Comparison of ENCODE assay signal across 8 mouse cellular contexts in the genomic region with DNA sequence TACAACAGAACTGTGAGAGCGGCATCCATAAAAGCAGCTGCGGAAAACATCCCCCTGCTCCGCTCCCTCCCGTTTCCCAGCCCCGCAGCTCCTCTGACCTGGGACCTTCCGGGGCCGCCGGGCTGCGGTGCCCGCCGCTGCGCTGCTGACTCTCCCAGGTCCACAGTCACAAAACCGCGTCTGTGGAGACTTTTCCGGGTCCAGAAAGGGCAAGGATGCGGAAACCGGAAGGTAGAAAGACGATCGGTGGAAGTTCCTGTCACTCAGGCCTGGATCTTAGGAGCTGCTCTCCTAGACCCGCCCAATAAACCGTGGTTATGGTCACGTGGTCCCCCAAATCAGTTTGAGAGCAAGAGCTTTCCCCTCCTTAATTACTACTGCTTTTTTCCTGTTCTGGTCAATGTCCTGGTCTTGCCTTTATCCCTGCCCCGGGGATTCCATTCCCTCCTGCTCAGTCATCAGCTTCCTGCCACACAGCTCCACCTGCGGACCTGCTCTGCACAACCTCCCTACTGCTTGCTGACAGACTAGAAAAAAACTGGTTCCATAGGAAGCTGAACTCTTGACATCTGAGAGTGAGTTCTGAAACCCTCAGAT. TPM values are rescaled to one million over a fixed set of nuclear protein-coding genes. Genes with fewer than 3 reads are reported as not detected.
DNase-seq lines count a peak whose midpoint lies in the region; ATAC-seq and TF ChIP-seq lines count a peak whose summit lies in the region.
"Not testable (repeated sequence)": the region's sequence is repeated elsewhere in the genome, so short reads cannot be mapped to it uniquely, and the experiment has no call there.

A gene (minus strand): TSS at position 471 of the 597 bp plus-strand sequence.

- H3K4me3 ChIP-seq in heart, embryonic 13.5 days: peak within 1 kb of the TSS; percentile 82
- peak within 1 kb of the TSS; percentile 60 for H3K4me3 ChIP-seq in liver, embryonic 11.5 days (ENCODE audit: low read depth, low read length)
- peak within 1 kb of the TSS; percentile 20 for H3K4me3 ChIP-seq in myocyte
- peak within 1 kb of the TSS; percentile 62 for H3K4me3 ChIP-seq in stomach, embryonic 14.5 days (ENCODE audit: low read depth, low read length)

- not testable (repeated sequence) for H3K79me2 ChIP-seq in myocyte (ENCODE audit: control insufficient read depth, insufficient read depth)

- H3K9ac ChIP-seq in heart, embryonic 13.5 days: peak within 1 kb of the TSS; percentile 87
- peak within 1 kb of the TSS; percentile 66 for H3K9ac ChIP-seq in liver, embryonic 11.5 days (ENCODE audit: low read depth, low read length)
- peak within 1 kb of the TSS; percentile 36; the same call in 1 of the 2 replicates for H3K9ac ChIP-seq in stomach, embryonic 14.5 days (replicated peaks; ENCODE audit: low read depth, low read length)

- not testable (repeated sequence) for ATAC-seq in heart, embryonic 13.5 days (ENCODE audit: extremely low read depth, insufficient number of reproducible peaks, low FRiP score, low TSS enrichment)
- ATAC-seq in liver, embryonic 11.5 days (replicated peaks; ENCODE audit: low FRiP score): peak; percentile 95
- ATAC-seq in stomach, embryonic 14.5 days (ENCODE audit: insufficient number of reproducible peaks, insufficient read depth, low FRiP score, low read depth): peak; percentile 97

- H3ac ChIP-seq in myocyte (ENCODE audit: control insufficient read depth, insufficient read length): not testable (repeated sequence)

- H3K27ac ChIP-seq in heart, embryonic 13.5 days (replicated peaks): 0 out of 2 replicates have a peak within 1 kb of the TSS, but pooled peaks have one; percentile 39
- H3K27ac ChIP-seq in liver, embryonic 11.5 days (ENCODE audit: low read depth, low read length); stomach, embryonic 14.5 days (ENCODE audit: low read length): not testable (repeated sequence)

- peak; percentile 80 for DNase-seq in CD4-positive helper T cell, adult 2 months (ENCODE audit: low read depth, low spot score)
- peak; percentile 30 for DNase-seq in brain, embryonic 18.5 days (ENCODE audit: low read depth, low spot score)
- peak; percentile 5 for DNase-seq in fat pad, adult 2 months (ENCODE audit: extremely low read depth, low read depth, low spot score)
- DNase-seq in kidney, postnatal 10 days: peak; percentile 76
- peak; percentile 56 for DNase-seq in liver, embryonic 11.5 days (ENCODE audit: low spot score)

- H3K27me3 ChIP-seq in heart, embryonic 13.5 days (replicated peaks); liver, embryonic 11.5 days (replicated peaks; ENCODE audit: control insufficient read depth, insufficient read depth, low read length); myocyte (ENCODE audit: control insufficient read depth, insufficient read depth, insufficient read length); stomach, embryonic 14.5 days (ENCODE audit: control insufficient read depth, insufficient read depth, low read length): not testable (repeated sequence)

- not testable (repeated sequence) for H3K9me3 ChIP-seq in heart, embryonic 13.5 days; liver, embryonic 11.5 days (ENCODE audit: control insufficient read depth, low read length); stomach, embryonic 14.5 days (ENCODE audit: control insufficient read depth, low read depth, low read length)

- under 1% methylated on average over 24 of the region's 24 CpGs for WGBS in heart, embryonic 13.5 days
- 0% methylated on average over 24 of the region's 24 CpGs for WGBS in liver, embryonic 11.5 days
- 0% methylated on average over 24 of the region's 24 CpGs for WGBS in stomach, embryonic 14.5 days

- H3K4me2 ChIP-seq in heart, embryonic 13.5 days: peak within 1 kb of the TSS; percentile 81
- H3K4me2 ChIP-seq in liver, embryonic 11.5 days: peak within 1 kb of the TSS; percentile 69
- peak within 1 kb of the TSS; percentile 60 for H3K4me2 ChIP-seq in myocyte (ENCODE audit: low read depth)
- peak within 1 kb of the TSS; percentile 67 for H3K4me2 ChIP-seq in stomach, embryonic 14.5 days (replicated peaks; ENCODE audit: low read depth, low read length)

- TF ChIP-seq POLR2A in myocyte (IDR thresholded peaks at IDR 0.05; ENCODE audit: insufficient read length, low read depth): not testable (repeated sequence)

- H3K4me1 ChIP-seq in heart, embryonic 13.5 days; liver, embryonic 11.5 days (replicated peaks; ENCODE audit: control insufficient read depth, insufficient read depth, low read length); stomach, embryonic 14.5 days (ENCODE audit: control insufficient read depth, insufficient read depth, low read length): not testable (repeated sequence)

- not testable (repeated sequence) for H3K36me3 ChIP-seq in heart, embryonic 13.5 days; liver, embryonic 11.5 days (ENCODE audit: control insufficient read depth, insufficient read depth, low read length); myocyte (ENCODE audit: control insufficient read depth, insufficient read depth); stomach, embryonic 14.5 days (ENCODE audit: control insufficient read depth, insufficient read depth, low read length)

TF ChIP-seq in myocyte, 11 proteins besides CTCF, POLR2A, EP300 and RAD21:
- peak; percentile 85 for TF ChIP-seq USF1 (IDR thresholded peaks at IDR 0.05; ENCODE audit: low read depth)

RNA-seq across cellular contexts. Expression of the gene that starts here (rescaled TPM):
- polyA plus RNA-seq in heart, embryonic 13.5 days (2015; fragmentation: Nextera tagmentation; extraction: Ambion mirVana): 4.1 and 4.6 TPM in 2 replicates
- polyA plus RNA-seq in liver, embryonic 11.5 days (2014; fragmentation: Nextera tagmentation; extraction: Ambion mirVana): 3.2 and 4.3 TPM in 2 replicates
- polyA plus RNA-seq in myocyte (2012; fragmentation: generic; extraction: Trizol): 0.37 TPM
- polyA plus RNA-seq in stomach, embryonic 14.5 days (2014; fragmentation: Nextera tagmentation; extraction: Ambion mirVana): 9.7 and 10.5 TPM in 2 replicates

Comparison
In these comparisons a context has a peak if more than half of its experiments do, and no peak if none do; other contexts are left out.
1. DNase-seq: peak in every context shown above with its lines; median percentile 80 in CD4-positive helper T cell, adult 2 months; 76 in kidney, postnatal 10 days; 56 in liver, embryonic 11.5 days; 30 in brain, embryonic 18.5 days; 5 in fat pad, adult 2 months.
2. H3K4me3 ChIP-seq: peak in every context shown above with its lines; median percentile 82 in heart, embryonic 13.5 days; 62 in stomach, embryonic 14.5 days; 60 in liver, embryonic 11.5 days; 20 in myocyte.
3. H3K9ac ChIP-seq: peak in every context shown above with its lines; median percentile 87 in heart, embryonic 13.5 days; 66 in liver, embryonic 11.5 days; 36 in stomach, embryonic 14.5 days.